13 mouse cellular contexts compared by ENCODE assay signal in genomic region chr12:100183970-100184369, GRCm38 (mm10). TPM values are rescaled to one million over a fixed set of nuclear protein-coding genes. Genes with fewer than 3 reads are reported as not detected.
DNase-seq lines count a peak whose midpoint lies in the region; TF ChIP-seq lines count a peak whose summit lies in the region.
"Had no signal": no experiment of that assay in that cellular context is flagged by ENCODE, and none has a peak within 500 bp of the region (broad histone marks: within the 10 kb centered on the region; RNA-seq: fewer than 3 reads in every experiment).

No protein-coding gene starts in this region.

- H3K9ac ChIP-seq in CH12.LX (ENCODE audit: insufficient read depth, low read depth): no peak overlapping the region
- H3K9ac ChIP-seq: hindbrain, embryonic 12.5 days; limb, embryonic 13.5 days; neural tube, embryonic 13.5 days had no signal

- in situ Hi-C loops in CH12.LX (cut with MboI; ENCODE audit: low pct_ligation_motif_present, low pct_unique_long_range_greater_than_20kb, low sequenced_read_pairs): no loop called here

- no peak overlapping the region for H3K4me3 ChIP-seq in CH12.LX (replicated peaks in 1 of 3; ENCODE audit: low read depth in 2 of 3, low read length in 2 of 3, poor library complexity in 1 of 3)
- peak overlapping the region; percentile 13; the same call in 1 of the 2 replicates for H3K4me3 ChIP-seq in bone marrow macrophage, adult 2 months (ENCODE audit: insufficient read depth, low read length)
- H3K4me3 ChIP-seq: heart, embryonic 10.5 days; hindbrain, embryonic 12.5 days; limb, embryonic 13.5 days; midbrain, embryonic 10.5 days; neural tube, embryonic 13.5 days had no signal

- H3K9me3 ChIP-seq in CH12.LX (replicated peaks; ENCODE audit: low read length): peaks cover 9% of the 10 kb centered on the region
- H3K9me3 ChIP-seq: heart, embryonic 10.5 days; hindbrain, embryonic 12.5 days; limb, embryonic 13.5 days had no signal

- DNase-seq in lung, adult 18-20 months: peak; percentile 34 to 42
- DNase-seq in lung, postnatal 14 days: no peak
- peak; percentile 54 for DNase-seq in CH12.LX (ENCODE audit: extremely low read depth)
- DNase-seq in monocyte, adult 2 months (ENCODE audit: low read depth in 1 of 2, low spot score in 2 of 2): peak; percentile 73 to 82
- DNase-seq in adrenal gland, adult 18-20 months (ENCODE audit: low spot score in 2 of 2): no peak
- DNase-seq in adrenal gland, postnatal 4 days (ENCODE audit: low spot score in 2 of 2): no peak

- no peaks in the 10 kb centered on the region for H3K79me2 ChIP-seq in CH12.LX (replicated peaks; ENCODE audit: control insufficient read depth, extremely low read depth, insufficient read depth, poor library complexity, severe bottlenecking)

- TF ChIP-seq POLR2A in CH12.LX (IDR thresholded peaks at IDR 0.05; ENCODE audit: low read depth, low read length): peak; percentile 35; the same call in 1 of the 2 replicates
- no peak for TF ChIP-seq POLR2A in bone marrow macrophage, adult 2 months (IDR thresholded peaks at IDR 0.05; ENCODE audit: borderline replicate concordance, low read depth, low read length)

- TF ChIP-seq RAD21 in CH12.LX (IDR thresholded peaks at IDR 0.05; ENCODE audit: low read depth, low read length): no peak

- TF ChIP-seq CTCF in CH12.LX (conservative IDR thresholded peaks at IDR 0.05 in 1 of 2, IDR thresholded peaks at IDR 0.05 in 1 of 2; ENCODE audit: low read depth in 2 of 2, low read length in 2 of 2): no peak
- no peak for TF ChIP-seq CTCF in bone marrow macrophage, adult 2 months (IDR thresholded peaks at IDR 0.05; ENCODE audit: low read depth, low read length)

- H3K4me1 ChIP-seq in CH12.LX (ENCODE audit: control insufficient read depth in 1 of 2, insufficient read depth in 2 of 2): peaks cover 0 to 26% of the 10 kb centered on the region in 2 experiments; a peak in 2 of 4 replicates
- peaks cover 27% of the 10 kb centered on the region for H3K4me1 ChIP-seq in bone marrow macrophage, adult 2 months (ENCODE audit: control insufficient read depth, insufficient read depth, low read length)

- dilution Hi-C loops in CH12.LX (cut with MboI; ENCODE audit: extremely low pct_ligation_motif_present, extremely low pct_unique_long_range_greater_than_20kb, low sequenced_read_pairs): no loop called here

- no peak overlapping the region for H3K4me2 ChIP-seq in CH12.LX (ENCODE audit: insufficient read depth, low read depth, poor library complexity, severe bottlenecking)
- H3K4me2 ChIP-seq: hindbrain, embryonic 12.5 days; limb, embryonic 13.5 days; neural tube, embryonic 13.5 days had no signal

- H3K36me3 ChIP-seq in CH12.LX (replicated peaks in 1 of 2; ENCODE audit: control insufficient read depth in 1 of 2, insufficient read depth in 1 of 2, low read length in 1 of 2): no peaks in the 10 kb centered on the region
- H3K36me3 ChIP-seq: heart, embryonic 10.5 days; hindbrain, embryonic 12.5 days; limb, embryonic 13.5 days; midbrain, embryonic 10.5 days; neural tube, embryonic 13.5 days had no signal

- H3K27me3 ChIP-seq in CH12.LX (replicated peaks): no peaks in the 10 kb centered on the region
- H3K27me3 ChIP-seq: hindbrain, embryonic 12.5 days; limb, embryonic 13.5 days; neural tube, embryonic 13.5 days had no signal

- no peak overlapping the region for H3K27ac ChIP-seq in CH12.LX (ENCODE audit: insufficient read depth, low read depth)
- peak overlapping the region; percentile 85 for H3K27ac ChIP-seq in bone marrow macrophage, adult 2 months (ENCODE audit: insufficient read depth, low read depth, low read length)
- H3K27ac ChIP-seq: heart, embryonic 10.5 days; hindbrain, embryonic 12.5 days; kidney, postnatal 0 days; limb, embryonic 13.5 days; midbrain, embryonic 10.5 days; neural tube, embryonic 13.5 days had no signal

- peak; percentile 54; the same call in 1 of the 2 replicates for TF ChIP-seq EP300 in CH12.LX (IDR thresholded peaks at IDR 0.05; ENCODE audit: low read length)

TF ChIP-seq in CH12.LX, 34 proteins besides CTCF, POLR2A, EP300 and RAD21:
- TF ChIP-seq NRF1 (IDR thresholded peaks at IDR 0.05; ENCODE audit: low read depth, low read length) (no peak), CHD2 (IDR thresholded peaks at IDR 0.05; ENCODE audit: low read length) (no peak), POLR2AphosphoS2 (IDR thresholded peaks at IDR 0.05; ENCODE audit: low read depth, low read length) (no peak), MAX (IDR thresholded peaks at IDR 0.05; ENCODE audit: low read length) (no peak), SMC3 (IDR thresholded peaks at IDR 0.05; ENCODE audit: low read depth, low read length) (no peak), BHLHE40 (IDR thresholded peaks at IDR 0.05; ENCODE audit: low read depth, low read length) (peak; percentile 77), UBTF (IDR thresholded peaks at IDR 0.05; ENCODE audit: low read depth, low read length) (no peak), TBP (conservative IDR thresholded peaks at IDR 0.05; ENCODE audit: low read depth, low read length) (0 out of 2 replicates have a peak, but pooled peaks have one; percentile 33), MAFK (IDR thresholded peaks at IDR 0.05; ENCODE audit: insufficient replicate concordance, low read length) (no peak), MEF2A (IDR thresholded peaks at IDR 0.05; ENCODE audit: borderline replicate concordance, low read depth, low read length) (no peak), ETS1 (conservative IDR thresholded peaks at IDR 0.05; ENCODE audit: low read depth, low read length) (no peak)
TF ChIP-seq in CH12.LX: peak in this region for 2.

RNA-seq across cellular contexts. Expression of gene Calm1, which starts 15.3 kb away (rescaled TPM):
- total RNA-seq in CH12.LX (2012; rRNA removed) (750 and 836 TPM in 2 replicates), CH12.LX (2014; rRNA removed) (425 and 450 TPM in 2 replicates)
- polyA plus RNA-seq in CH12.LX (2012; ENCODE audit: insufficient read length, low read depth): 627 and 753 TPM in 2 replicates
- polyA plus RNA-seq in bone marrow macrophage, adult 2 months (2012; ENCODE audit: insufficient read depth, insufficient read length, missing spikeins): 735 and 768 TPM in 2 replicates
- total RNA-seq in adrenal gland, adult 18-20 months (2021): 100 to 1,000 TPM; 397 to 428 TPM
- total RNA-seq in adrenal gland, postnatal 4 days (2021): 100 to 1,000 TPM; 373 to 429 TPM

RNA-seq across cellular contexts. Expression of gene Nrde2, which starts 24.5 kb away (rescaled TPM):
- total RNA-seq in CH12.LX (2012; rRNA removed): 18.9 and 21.5 TPM in 2 replicates
- total RNA-seq in CH12.LX (2014; rRNA removed): 24.9 and 25.6 TPM in 2 replicates
- 23.6 and 29.2 TPM in 2 replicates for polyA plus RNA-seq in CH12.LX (2012; ENCODE audit: insufficient read length, low read depth)
- 17.7 and 18.0 TPM in 2 replicates for polyA plus RNA-seq in bone marrow macrophage, adult 2 months (2012; ENCODE audit: insufficient read depth, insufficient read length, missing spikeins)
- total RNA-seq in adrenal gland, adult 18-20 months (2021): 10 to 100 TPM in 1 of 2 experiments, 1 to 10 TPM in 1; 8.9 to 14.8 TPM
- 10 to 100 TPM; 30.7 to 32.5 TPM for total RNA-seq in adrenal gland, postnatal 4 days (2021)

Comparison
In these comparisons a context has a peak if more than half of its experiments do, and no peak if none do; other contexts are left out.
1. DNase-seq: peak in lung, adult 18-20 months (2 of 2), CH12.LX (single experiment) and monocyte, adult 2 months (2 of 2); none in lung, postnatal 14 days (single experiment), adrenal gland, adult 18-20 months (0 of 2) and adrenal gland, postnatal 4 days (0 of 2).